Mouse (Mus musculus): ENCODE results near the gene Ciita.

The Ciita gene

DNA sequence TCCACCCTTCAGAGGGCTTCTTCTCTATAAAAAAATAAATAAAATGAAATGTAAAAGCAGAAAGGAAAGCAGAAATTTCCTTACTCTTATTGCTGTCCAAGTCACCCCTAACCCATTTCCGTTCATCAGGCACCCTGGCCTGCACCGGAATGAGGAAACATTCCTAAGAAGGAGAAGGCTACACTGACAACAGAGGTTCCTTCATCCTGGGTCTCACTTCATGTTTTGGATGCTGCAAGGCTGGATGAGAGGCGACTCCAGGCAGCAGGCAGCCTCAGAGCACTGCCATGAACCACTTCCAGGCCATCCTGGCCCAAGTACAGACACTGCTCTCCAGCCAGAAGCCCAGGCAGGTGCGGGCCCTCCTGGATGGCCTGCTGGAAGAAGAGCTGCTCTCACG lies at the start of gene Ciita:
Gene Ciita, plus strand, starts transcription at position 203 of the 400 bp plus-strand sequence.
- DNase-seq (ENCODE audit: low read depth, low spot score) = no peak

DNA sequence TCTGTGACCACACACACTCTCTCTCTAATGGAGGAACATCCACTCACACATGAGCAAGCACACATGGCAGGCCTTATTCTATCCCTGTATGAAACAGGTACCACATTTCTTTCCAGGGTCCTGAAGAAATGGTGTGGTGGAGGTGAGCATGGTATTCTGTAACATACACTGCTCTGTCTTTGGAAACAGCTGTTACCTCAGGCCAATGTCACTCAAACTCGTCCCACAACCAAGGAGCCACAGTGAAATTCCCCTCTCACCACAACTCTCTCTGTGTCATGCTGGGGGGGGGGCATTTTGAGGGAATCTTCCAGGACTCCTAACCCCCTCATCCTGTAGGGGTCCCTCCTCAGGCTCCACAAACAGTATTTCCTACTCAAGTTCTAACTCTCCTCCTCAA lies 47.9 kb upstream of the Ciita start:
- DNase-seq (ENCODE audit: low read depth, low spot score) = no peak

DNA sequence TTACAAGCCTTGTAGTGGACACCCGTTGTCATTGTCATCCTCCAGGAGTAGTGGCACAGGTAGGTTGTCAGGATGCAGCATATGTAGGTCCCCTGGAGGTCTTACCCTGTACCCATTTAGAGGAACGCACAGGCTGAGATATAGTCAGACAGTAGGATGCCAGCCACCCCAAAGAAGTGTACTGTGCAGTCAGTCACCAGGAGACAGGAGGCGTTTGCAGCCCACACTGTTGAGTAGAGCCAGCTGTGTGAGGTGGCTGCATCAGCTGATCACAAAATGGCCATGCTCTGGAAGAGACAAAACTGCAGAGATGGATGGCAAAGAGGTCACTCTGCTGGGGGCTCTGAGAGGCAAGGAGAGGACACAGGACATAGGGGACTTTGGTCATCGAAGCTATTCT lies 47.5 kb upstream of the Ciita start:
- no peak for DNase-seq (ENCODE audit: low read depth, low spot score)

DNA sequence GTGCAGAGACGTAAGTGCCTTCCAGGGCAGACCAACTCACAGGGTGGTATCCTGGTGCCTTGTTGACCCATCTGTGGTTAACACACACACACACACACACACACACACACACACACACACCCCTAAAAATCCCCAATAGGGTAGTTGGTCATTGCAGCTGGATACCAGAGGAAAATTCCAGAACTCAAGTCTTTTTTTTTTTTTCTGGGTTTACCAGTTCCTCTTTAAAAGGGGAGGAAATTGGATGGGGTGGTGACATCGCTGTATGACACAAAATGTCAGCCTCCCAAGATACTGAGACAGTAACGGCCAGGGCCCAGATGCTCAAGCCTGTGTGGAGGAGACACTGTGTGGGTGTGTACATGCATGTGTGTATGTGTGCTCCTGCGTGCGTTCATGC lies 46.5 kb upstream of the Ciita start:
- no peak for DNase-seq (ENCODE audit: low read depth, low spot score)

DNA sequence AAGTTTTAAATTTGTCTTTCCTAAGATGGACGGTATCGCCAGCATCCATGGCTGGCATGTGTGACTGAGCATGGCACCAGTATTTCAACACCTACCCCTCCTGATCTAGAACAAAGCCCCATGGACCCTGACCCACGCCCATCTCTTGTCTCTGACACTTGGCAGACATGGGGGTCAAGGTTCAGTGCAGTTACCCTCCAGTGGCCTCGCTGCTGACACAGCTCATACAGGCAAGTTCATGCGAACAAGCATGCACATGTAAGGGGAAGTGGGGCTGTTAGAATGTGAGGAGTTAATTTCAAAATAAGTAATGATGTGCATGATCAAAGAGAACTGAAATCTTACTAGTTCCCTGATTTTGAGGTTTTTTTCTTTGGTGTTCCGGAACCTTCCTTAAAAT lies 43.7 kb upstream of the Ciita start:
- DNase-seq (ENCODE audit: low read depth, low spot score) = no peak

DNA sequence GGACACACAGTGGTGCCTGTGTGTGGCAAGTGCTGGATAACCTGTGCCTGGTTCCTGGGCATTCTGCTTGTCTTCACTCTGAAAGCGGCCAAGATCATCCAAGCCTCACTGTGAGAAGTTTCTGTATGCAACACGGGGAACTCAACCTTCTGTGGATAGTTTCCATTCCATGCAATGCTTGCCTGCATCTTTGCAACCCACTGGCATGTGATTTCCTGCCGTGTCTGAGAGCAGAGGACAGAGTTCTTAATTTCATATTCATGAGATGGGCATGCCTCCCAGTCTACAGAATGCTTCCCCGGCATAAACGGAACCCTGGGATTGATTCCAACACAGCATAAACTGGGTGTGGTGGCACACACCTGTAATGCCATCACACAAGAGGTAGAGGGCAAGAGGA lies 41.8 kb upstream of the Ciita start:
- no peak for DNase-seq (ENCODE audit: low read depth, low spot score)

DNA sequence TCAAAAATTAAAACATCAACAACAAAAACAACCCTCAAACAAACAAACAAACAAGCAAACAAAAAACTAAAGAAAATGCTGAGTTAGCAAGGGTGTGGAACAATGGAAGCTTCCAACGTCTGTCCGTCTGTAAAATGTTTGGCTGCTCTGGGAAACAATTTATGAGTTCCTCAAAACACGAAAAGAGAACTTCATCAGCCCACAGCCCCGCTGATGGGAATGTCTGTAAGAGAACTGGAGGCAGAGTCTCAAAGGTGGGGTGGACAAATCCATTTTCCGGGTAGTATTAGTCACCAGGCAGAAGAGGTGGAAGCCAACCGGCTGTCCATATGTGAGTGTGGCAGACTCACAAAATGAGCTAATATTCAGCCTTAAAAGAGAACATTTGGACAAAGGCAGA lies 38.5 kb upstream of the Ciita start:
- DNase-seq (ENCODE audit: low read depth, low spot score) = no peak

DNA sequence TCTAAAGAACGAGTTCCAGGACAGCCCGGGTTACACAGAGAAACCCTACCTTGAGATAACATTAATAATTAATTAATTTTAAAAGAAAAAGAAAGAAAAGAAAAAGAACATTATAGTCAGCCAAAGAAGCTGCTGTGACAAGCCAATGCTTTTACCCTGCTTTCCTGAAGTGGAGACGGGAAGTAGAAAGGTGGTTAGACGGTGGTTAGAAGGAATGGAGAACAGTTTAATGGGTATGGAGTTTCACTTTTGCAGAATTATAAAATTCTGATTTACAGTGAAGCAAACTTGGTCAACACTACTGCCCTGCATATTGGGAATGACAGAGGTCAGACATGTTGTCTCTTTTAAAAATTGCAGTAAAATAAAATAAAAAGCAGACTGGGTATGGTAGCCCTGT lies 38.1 kb upstream of the Ciita start:
- DNase-seq (ENCODE audit: low read depth, low spot score) = no peak

DNA sequence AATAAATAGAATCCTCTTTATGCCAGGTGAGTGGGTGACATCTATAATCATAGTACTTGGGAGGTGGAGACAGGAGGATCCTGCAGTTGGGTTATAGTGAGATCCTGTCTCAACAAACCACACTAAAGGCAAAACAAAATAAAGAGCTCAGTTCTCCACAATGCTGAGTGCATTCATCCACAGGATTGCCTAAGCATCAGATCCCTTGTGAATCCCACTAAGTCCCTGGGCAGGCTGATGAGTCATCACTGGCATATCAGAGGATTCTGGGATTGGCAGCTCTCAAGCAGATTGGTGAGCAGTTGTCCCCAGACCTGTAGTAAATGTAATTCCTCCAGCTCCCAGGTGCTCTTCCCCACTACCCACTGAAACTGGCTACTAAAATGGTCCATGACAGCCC lies 36.1 kb upstream of the Ciita start:
- DNase-seq (ENCODE audit: low read depth, low spot score) = no peak

DNA sequence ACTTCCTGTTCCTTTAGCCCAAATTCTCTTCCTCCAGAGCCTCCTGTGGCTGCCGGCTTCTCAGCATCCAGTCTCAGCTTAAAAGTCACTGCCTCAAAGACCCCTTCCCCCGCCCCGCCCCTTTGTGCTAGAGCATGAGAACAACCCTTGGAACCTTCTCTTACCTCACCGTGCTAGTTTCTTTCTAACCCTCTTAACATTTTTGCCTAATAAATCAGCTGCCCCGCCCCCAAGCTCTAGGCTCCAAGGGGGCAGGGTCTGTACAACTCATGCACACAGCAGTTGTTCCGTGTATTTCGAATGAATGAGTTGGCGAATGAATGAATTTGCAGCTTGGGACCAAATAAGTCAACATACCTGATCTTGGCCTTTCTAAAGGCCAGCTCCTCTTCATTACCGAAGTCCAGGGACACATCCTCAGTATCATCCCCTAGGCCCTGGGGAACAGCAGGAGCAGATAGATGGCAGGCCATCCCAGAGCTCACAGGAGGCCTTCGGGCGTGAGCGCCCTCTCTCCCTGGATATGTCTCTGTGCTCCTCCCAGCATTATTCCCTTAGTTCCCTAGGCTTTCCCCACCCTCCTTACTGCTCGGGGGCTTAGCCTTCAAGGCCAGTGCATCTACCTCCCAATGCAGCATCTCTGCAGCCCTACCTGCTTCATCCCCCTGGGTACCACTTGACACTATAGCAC lies 33.1 kb upstream of the Ciita start:
- DNase-seq (ENCODE audit: low read depth, low spot score) = no peak

DNA sequence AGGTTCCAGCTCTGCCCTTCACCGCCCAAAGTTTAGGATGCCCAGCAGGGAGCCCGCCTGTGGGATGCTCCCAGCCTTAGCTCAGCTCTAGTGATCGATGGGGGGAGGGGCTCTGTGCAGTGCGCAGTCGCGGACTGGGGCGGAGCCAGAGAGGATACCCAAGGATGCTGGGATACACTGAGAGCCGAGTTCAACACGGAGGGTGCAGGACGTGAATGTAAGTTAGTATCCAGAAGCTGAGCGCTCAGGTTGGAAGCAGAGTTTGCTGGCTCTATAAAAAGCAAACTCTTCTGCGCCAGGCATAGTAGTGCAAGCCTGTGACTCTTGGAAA lies 32.6 kb upstream of the Ciita start, which contains the start of gene Tvp23a:
Gene Tvp23a, minus strand, starts transcription at position 99 of the 331 bp plus-strand sequence.
- peak; percentile 80 for DNase-seq (ENCODE audit: low read depth, low spot score)

DNA sequence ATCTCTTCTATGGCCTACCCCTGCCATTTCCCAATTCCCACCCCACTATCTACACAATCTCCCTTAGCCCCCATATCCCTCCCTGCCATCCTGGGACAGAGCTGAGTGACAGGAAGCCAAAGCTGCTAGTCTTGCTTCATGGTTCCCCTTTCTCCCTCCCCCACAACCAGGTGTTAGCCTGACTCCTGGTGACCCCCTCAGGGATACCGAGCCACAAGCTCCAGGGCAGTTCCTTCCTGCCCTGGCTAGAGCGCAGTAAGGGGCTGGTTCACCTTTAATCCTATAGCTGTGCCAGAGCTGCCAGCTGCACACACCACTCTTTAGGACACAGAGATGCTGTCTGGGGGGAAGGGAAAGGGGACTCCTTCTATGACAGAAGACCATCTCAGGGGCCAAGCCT lies 32.1 kb upstream of the Ciita start:
- no peak for DNase-seq (ENCODE audit: low read depth, low spot score)

DNA sequence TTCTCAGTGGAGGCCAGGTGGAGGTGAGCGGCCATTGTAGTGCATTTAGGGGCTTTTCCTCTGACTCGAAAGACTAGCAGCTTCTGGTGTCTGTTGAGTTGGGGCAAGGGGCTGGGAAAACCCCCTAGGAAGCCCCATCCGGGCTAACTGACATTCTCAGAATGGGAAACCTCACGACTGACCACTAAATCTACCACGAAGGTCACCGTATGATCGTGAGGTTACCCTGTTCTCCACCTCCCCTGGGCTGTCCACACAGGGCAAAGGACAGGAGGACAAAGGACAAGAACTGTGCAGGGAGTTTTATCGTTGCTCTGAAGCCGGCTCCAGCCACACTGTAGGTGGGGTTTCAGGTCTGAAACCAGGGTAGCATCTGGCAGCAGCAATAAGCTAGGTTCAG lies 30.9 kb upstream of the Ciita start:
- DNase-seq (ENCODE audit: low read depth, low spot score) = no peak

DNA sequence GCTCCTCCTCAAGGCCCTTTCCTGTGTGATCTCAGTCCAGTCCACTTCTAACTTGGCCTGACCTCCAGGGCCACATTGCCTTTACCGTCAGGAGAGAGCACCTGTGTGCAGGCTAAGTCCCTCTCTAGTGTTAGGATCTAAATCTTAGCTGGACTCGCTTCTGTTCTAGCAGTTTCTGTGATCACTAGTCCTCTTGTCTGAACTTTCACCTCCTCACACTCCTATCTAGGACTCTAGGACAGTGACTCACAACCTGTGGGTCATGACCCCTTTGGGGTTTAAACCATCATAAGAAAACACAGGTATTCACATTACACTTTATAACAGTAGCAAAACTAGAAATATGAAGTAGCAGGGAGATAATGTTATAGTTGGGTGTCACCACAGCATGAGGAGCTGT lies 28.0 kb upstream of the Ciita start:
- no peak for DNase-seq (ENCODE audit: low read depth, low spot score)

DNA sequence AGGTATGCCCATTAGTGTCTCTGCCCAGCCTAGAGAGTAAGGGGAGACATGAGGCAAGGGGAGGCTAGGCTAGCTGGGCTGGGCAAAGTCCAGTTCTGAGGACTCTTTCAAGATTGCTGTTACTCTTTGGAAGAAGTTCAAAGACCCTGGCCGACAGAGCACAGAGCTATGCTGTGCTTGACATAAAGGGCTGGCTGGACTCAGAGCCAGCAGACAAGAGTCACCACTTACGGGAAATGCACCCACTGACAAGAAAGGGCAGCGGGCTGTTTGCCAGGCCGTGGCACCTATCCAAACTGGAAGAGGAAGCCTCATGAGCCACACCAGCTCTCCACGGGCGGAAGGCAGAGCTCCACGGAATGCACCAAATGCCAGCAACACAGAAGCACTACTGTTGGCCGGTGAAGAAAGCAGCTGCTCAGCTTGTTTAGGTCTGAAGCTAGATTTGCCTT lies 27.4 kb upstream of the Ciita start:
- DNase-seq (ENCODE audit: low read depth, low spot score) = no peak

DNA sequence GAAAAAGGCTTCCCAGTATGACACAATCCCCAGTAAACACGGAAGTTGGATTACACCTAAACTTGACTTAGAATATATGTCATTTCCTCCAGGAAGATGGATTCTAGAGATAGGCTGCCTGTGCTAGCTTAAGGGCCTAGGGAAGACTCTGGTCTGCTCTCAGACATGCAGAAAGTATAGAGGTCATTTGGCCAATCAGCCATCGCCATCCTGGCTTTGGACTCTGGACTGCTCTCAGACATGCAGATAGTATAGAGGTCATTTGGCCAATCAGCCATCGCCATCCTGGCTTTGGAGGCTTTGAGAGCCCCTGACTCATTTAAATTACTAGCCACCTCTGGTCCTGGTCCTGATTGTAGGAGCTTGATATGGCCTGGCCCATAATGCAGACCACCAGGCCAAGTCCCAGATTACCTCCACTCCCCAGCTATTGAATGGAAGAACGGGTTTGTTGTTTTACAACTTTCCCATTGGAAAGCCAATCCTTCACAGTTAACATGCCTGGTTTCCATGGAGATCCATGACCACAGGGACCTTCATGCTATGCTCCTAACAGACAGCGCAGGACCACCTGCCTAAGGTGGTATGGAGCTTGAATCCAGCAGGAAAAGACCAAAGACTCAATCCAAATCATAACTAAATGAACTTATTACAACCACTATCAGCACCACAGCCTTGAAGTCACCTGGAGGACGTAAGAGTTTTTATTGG lies 25.8 kb upstream of the Ciita start:
- no peak for DNase-seq (ENCODE audit: low read depth, low spot score)

DNA sequence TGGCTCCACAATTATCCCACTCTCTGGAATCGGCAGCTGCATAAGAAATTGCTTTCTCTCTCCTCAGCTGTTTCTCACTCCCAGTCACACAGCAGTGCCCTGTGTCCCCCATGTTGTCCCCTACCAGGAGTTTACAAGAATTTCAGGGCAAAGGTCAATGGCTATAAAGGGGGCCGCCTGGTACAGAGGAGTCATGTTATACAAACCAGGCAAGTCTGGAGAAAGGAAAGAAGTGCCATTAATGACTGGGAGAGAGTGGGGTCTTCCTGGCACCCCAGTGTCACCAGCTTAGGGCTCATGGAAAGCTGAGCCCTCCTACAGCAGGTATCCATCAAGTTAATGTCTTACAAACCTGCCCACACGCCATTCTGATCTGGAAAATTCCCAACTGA lies 25.3 kb upstream of the Ciita start:
- DNase-seq (ENCODE audit: low read depth, low spot score) = no peak

DNA sequence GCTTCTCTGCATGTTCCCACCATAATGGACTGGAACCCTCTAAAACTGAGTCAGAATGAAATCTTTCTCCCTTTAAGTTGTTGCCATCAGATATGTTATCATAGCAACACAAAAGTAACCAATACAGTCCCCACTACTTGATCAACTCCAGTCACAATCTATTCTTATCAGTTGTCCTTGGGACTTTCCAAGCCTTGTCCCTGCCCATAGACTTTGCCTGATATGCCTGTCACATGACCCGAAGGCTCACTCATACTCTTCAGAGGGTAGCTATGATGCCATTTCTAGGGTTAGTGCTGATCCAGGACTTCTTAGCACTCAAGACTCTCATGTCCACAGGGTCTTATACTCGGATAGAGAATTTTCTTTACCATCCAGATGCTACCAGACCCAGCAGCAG lies 19.7 kb upstream of the Ciita start:
- DNase-seq (ENCODE audit: low read depth, low spot score) = no peak

DNA sequence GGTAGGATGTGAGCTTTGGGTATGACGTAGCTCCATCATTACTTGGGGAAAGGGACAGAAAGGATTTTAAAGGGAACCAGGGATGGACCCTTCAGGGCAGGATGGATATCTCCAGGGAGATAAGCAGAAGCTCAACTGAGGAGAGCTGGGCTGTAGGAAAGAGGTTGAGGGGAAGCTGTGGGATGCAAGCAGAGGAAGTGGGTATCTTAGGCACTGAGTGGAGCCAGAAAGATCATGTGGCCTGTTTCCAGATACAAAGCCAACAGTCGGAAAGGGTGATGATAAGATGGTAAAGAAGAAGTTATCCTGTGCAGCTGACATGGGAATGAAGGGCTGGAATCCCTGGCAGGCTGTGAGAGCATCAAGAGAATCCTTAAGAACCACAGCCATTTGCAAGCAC lies 18.7 kb upstream of the Ciita start:
- no peak for DNase-seq (ENCODE audit: low read depth, low spot score)

DNA sequence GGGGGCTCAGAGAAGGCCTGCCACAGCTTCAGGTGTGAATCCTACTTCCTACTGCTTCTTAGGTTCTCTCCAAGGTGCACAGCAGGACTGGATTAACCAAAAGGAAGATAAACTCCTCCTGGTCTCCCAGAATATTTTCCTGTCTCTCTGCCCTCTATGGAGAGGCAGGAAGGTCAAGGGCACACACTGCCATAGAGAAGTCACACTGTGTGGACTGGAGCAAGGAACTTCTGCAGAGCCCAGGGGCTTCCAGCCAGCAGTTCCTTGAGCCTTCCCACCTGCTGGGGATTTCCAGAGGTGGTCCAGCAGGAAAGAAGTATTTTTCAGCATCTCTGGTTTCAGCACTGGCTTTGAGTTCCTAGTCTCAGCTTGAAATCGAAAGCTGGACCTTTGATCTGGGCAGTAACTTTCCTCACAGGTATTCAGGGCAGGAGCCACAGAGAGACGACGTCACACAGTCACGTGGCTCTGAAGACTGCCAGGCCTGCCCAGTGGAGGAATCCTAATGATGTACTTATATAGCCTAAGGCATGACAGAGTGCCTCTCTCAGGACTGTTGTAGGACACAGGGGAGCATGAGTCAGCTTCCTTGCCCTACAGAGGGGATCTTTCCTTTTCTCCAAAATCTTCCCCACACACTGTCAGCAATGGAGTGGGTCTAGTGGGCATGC lies 14.7 kb upstream of the Ciita start:
- DNase-seq (ENCODE audit: low read depth, low spot score) = no peak

DNA sequence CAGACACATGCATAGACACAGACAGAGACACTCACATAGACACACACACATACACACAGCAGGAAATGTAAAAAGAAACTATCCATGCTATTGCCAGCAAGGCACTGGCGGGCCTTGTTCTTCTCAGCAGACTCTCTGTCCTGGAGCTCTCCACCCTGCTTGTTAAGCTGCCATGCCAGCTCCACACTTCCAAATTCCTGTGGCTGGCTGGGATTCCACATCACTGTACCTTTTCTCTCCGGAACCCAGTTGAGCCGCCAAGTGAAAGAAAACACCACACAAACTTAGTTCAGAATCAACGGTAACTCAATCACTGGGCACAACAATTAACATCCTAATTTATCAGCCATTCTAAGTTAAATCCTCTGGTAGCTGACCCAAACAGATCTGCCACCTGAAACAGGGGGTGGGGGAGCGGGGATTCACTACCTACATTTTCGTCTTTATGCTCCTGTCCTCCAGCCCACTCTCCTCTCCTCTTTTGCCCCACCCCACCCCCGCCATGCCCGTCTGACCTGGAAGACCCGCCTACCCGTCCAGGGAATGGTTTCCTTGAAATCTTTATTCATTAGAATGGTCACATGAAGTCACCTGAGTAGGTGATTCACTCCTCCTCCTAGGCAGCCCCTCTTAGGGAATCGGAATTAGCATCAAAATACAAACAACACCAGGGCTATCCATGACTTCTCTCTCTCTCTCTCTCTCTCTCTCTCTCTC lies 12.3 kb upstream of the Ciita start:
- DNase-seq (ENCODE audit: low read depth, low spot score) = no peak

DNA sequence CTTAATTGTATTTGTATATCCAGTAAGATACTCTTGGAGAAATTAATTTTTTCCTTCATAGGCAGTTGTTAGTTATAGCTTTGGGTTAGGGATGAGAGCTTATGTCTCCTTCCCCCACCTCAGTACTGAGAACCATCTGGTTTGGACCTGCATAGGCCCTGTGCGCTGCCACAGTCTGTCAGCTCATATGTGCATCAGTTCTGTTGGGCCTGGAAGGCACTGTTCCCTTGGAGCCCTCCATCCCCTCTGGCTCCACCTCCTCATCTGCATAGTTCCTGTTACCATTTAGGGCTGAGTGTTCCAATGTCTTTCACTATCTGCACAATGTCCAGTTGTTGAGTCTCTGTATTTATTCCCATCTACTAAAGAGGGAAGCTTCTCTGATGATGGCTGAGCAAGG lies 11.7 kb upstream of the Ciita start:
- DNase-seq (ENCODE audit: low read depth, low spot score) = no peak
